Mouse (Mus musculus): Measurements from ENCODE around the gene Gm20867.
"Not testable (repeated sequence)": the region's sequence is repeated elsewhere in the genome, so short reads cannot be mapped to it uniquely, and the experiment has no call there.

Gm20867 gene

GRCm38 (mm10) chrY:77963104-77963503, at the start of gene Gm20867:
Gene Gm20867 (minus strand): TSS chrY:77963204.
- not testable (repeated sequence) for DNase-seq (ENCODE audit: low spot score)
